Mouse (Mus musculus) C2C12 (cell line): ENCODE results near the gene Kdm2a. TPM values are rescaled to one million over a fixed set of nuclear protein-coding genes. Genes with fewer than 3 reads are reported as not detected.

Experiments
- H3K27me3 ChIP-seq: one replicate; pipeline ENCODE4 v1.6.1; 2011; ENCODE audit not compliant: control insufficient read depth, insufficient read depth, insufficient read length
- H3K36me3 ChIP-seq: one replicate; pipeline ENCODE4 v1.6.1; 2011; ENCODE audit not compliant: control insufficient read depth, insufficient read depth
- H3K4me3 ChIP-seq: one replicate; pipeline ENCODE4 v1.5.1; 2011; ENCODE audit warnings: mild to moderate bottlenecking, control low read depth; ENCODE audit not compliant: poor library complexity, insufficient read depth, severe bottlenecking
- H3K79me2 ChIP-seq: one replicate; pipeline ENCODE4 v1.6.1; 2011; ENCODE audit not compliant: control insufficient read depth, insufficient read depth
- H3K79me3 ChIP-seq: one replicate; pipeline ENCODE4 v1.6.1; 2011; ENCODE audit warnings: low read depth, control low read depth
- H3ac ChIP-seq: one replicate; pipeline ENCODE3; 2011; ENCODE audit warnings: low read depth; ENCODE audit not compliant: control insufficient read depth, insufficient read length
- CEBPB ChIP-seq: IDR thresholded peaks from one replicate; pipeline ENCODE4 v1.6.1; 2011; ENCODE audit warnings: low read depth, mild to moderate bottlenecking, control low read depth, moderate library complexity
- CTCF ChIP-seq: IDR thresholded peaks from one replicate; pipeline ENCODE4 v1.5.1; 2011; ENCODE audit not compliant: control insufficient read depth, insufficient read depth, insufficient read length
- FOSL1 ChIP-seq: IDR thresholded peaks from one replicate; pipeline ENCODE4 v1.8.0; 2011; ENCODE audit warnings: mild to moderate bottlenecking, low read length; ENCODE audit not compliant: poor library complexity, insufficient read depth, severe bottlenecking
- MAX ChIP-seq: IDR thresholded peaks from one replicate; pipeline ENCODE4 v1.6.1; 2011; ENCODE audit warnings: mild to moderate bottlenecking, control low read depth
- MYOD1 ChIP-seq: IDR thresholded peaks from one replicate; pipeline ENCODE4 v1.6.1; 2011; ENCODE audit warnings: low read depth; ENCODE audit not compliant: control insufficient read depth, insufficient read length
- MYOG ChIP-seq: IDR thresholded peaks from one replicate; pipeline ENCODE4 v1.6.1; 2011; ENCODE audit not compliant: control insufficient read depth, insufficient read length; ENCODE audit errors: extremely low read depth
- USF1 ChIP-seq: IDR thresholded peaks from one replicate; pipeline ENCODE4 v1.6.1; 2011; ENCODE audit warnings: low read depth, mild to moderate bottlenecking, control low read depth, moderate library complexity
- long read RNA-seq, 2 experiments: library from polyadenylated mRNA; unstranded; transcript quantifications; one replicate each; pipeline ENCODE4 v2.0.0; 2019 to 2020
- polyA plus RNA-seq: library from polyadenylated mRNA; unstranded; fragments of >200 nt; fragmentation: generic; extraction: Trizol; gene quantifications from one replicate; pipeline ENCODE4 v1.2.1, GENCODE M21; 2012; ENCODE audit warnings: missing spikeins

Kdm2a gene
- polyA plus RNA-seq = 24.0 TPM
- long read RNA-seq, experiment 1, partial matches to known transcripts = 2 of 5 reads
- long read RNA-seq, experiment 1, other reads (novel, unspliced or antisense) = 3 of 5 reads
- long read RNA-seq, experiment 2, partial matches to known transcripts = 1 of 37 reads
- long read RNA-seq, experiment 2, other reads (novel, unspliced or antisense) = 35 of 37 reads

- TF ChIP-seq MYOG (no peak), FOSL1 (no peak), CTCF (no peak), MYOD1 (no peak), CEBPB (no peak)
- peaks cover 29% of the 10 kb centered on the region for H3K79me3 ChIP-seq
- H3K27me3 ChIP-seq = no peaks in the 10 kb centered on the region
- peaks cover 11% of the 10 kb centered on the region for H3K36me3 ChIP-seq
- peaks cover 39% of the 10 kb centered on the region for H3K79me2 ChIP-seq
- peak within 1 kb of the TSS; percentile 29 for H3K4me3 ChIP-seq
- peak within 1 kb of the TSS; percentile 59 for H3ac ChIP-seq
These were observed at the start of gene Kdm2a for GRCm38 (mm10) chr19:4397798-4398629. TSS of gene Kdm2a (minus strand) at chr19:4398285.

DNA sequence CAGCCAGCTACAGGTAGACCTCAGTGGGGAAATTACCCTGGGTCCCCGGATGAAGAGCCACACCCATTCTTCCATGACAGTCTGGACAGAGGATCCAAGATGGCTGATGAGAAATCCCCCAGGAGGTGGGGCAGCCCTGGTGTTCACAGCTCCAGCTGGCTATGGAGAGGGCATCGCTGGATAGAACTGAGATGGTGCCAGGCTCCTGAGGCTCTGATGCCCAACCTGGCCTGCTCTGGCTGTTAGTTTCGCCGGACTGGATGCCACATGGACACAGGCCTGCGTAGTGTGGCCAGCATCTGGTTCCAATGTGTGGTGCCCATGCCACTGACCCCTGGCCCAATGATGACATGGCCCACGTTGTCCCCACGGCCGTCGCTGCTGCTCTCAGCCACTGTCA is 49.4 kb upstream of the Kdm2a start:
- no peak for TF ChIP-seq MAX
- no peak for TF ChIP-seq FOSL1
- TF ChIP-seq CTCF = no peak
- TF ChIP-seq MYOD1 = no peak
- TF ChIP-seq USF1 = no peak
- TF ChIP-seq MYOG = no peak
- no peak for TF ChIP-seq CEBPB
- no peaks in the 10 kb centered on the region for H3K79me3 ChIP-seq
- H3K79me2 ChIP-seq = no peaks in the 10 kb centered on the region

DNA sequence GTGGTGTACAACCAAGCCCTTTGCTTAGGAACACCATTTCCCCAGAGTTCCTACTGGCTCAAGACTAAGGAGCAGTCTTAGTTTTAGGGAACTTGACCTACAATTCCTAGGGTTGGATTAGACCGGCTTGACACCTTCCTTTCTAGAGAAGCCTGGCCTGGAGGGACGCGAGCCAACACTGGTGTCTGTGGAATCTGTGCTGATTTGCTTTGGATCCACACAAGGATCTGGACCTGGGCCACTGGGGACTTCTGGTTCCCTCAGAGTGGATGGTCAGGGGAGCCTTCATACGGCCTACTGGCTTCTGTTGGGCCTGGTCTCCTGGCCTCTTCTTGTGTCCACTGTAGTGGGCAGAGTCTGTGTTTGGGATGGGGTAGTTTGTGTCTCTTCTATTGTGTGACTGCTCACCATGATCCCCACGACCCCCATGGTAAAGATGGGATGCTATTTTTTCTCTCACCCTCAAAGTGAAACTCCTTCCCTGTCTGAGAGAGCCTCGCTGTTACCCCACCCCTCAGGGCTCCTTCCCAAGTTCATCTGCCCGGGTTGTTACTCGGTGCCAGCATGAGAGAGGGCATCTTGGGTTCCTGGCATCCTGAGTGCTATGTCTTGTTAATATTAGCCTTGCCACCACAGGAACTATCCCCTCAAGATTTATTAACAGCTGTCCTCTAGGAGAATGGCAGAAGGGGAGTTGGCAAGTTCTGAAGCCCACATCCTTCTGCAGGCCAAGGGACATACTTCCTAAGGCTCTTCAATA is 48.8 kb upstream of the Kdm2a start:
- TF ChIP-seq USF1 (no peak), CTCF (no peak), MYOG (no peak), FOSL1 (no peak), CEBPB (no peak), MYOD1 (no peak), MAX (no peak)
- Histone ChIP-seq H3K79me2 (no peaks in the 10 kb centered on the region), H3ac (no peak overlapping the region), H3K79me3 (no peaks in the 10 kb centered on the region), H3K27me3 (no peaks in the 10 kb centered on the region), H3K4me3 (no peak overlapping the region), H3K36me3 (no peaks in the 10 kb centered on the region)

More for the DNA sequence above, 49.4 kb upstream of the Kdm2a start:
- no peak overlapping the region for H3K4me3 ChIP-seq
- no peak overlapping the region for H3ac ChIP-seq
- no peaks in the 10 kb centered on the region for H3K36me3 ChIP-seq
- H3K27me3 ChIP-seq = no peaks in the 10 kb centered on the region

DNA sequence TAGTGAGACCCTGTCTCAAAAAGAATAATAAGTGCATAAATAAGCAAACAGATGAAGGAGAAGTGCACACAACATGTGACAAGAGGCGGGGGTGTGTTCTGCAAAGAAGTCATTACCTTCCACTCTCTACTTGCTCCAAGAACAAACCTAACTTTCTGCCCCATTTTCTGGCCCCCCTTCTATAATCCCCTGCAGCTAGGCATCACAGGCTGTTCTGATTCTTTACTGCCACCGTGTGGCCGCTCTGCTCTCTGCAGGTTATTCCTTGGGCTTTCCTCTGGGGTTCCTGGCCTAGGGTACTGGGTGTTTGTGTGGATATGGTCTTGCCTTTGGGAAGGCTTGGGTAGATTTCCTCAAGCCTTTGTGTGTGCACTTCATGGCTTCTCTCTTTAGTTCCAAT is 44.3 kb upstream of the Kdm2a start:
- H3K4me3 ChIP-seq = no peak overlapping the region
- H3ac ChIP-seq = no peak overlapping the region
- peaks cover 27% of the 10 kb centered on the region for H3K79me2 ChIP-seq
- H3K36me3 ChIP-seq = no peaks in the 10 kb centered on the region
- peaks cover 12% of the 10 kb centered on the region for H3K79me3 ChIP-seq
- TF ChIP-seq CTCF (peak; percentile 78), USF1 (no peak), MYOG (no peak), FOSL1 (no peak), MYOD1 (no peak)
- no peaks in the 10 kb centered on the region for H3K27me3 ChIP-seq

DNA sequence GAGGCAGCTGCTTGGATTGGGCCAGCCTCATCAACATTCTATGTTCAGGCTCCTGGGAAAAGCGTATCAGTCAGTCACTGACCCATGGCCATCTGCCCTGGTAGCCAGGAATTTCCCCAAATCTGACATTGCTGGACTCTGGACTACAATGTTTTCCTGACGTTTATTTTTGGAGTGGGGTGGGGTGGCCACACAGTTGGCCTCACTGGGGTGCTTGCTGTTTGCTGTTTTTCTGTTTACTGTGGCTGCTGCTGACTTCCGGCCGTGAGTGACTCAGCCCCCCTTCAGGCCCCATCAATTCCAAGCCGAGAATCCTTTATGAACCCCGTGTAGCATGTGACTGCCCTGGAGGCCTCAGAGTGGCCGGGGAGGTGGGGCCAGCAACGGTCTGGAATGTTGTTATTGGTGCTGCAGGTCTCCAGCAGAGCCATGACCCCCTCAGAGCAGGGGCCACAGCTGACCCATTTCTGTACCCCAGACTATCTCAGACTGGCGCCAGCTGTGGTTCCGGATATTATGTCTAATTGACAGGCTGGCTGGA is 43.6 kb upstream of the Kdm2a start:
- Histone ChIP-seq H3K27me3 (no peaks in the 10 kb centered on the region), H3K4me3 (no peak overlapping the region), H3K36me3 (no peaks in the 10 kb centered on the region), H3K79me3 (peaks cover 13% of the 10 kb centered on the region), H3ac (no peak overlapping the region), H3K79me2 (peaks cover 34% of the 10 kb centered on the region)
- TF ChIP-seq MAX = no peak
- peak; percentile 51 for TF ChIP-seq USF1
